Mouse (Mus musculus) kidney, embryonic 16.5 days (tissue): ENCODE measurements around the gene Csrnp1. TPM values are rescaled to one million over a fixed set of nuclear protein-coding genes. Genes with fewer than 3 reads are reported as not detected.
A peak's percentile ranks its signal among the peaks of the same experiment; 100 is the strongest.

Experiments
- ATAC-seq: fragments of 200-750 bp; cut with Nextera tagmentation; 2 replicates; pipeline ENCODE4 v1.8.0; 2017; ENCODE audit warnings: moderate TSS enrichment; ENCODE audit not compliant: low FRiP score, low TSS enrichment
- H3K27ac ChIP-seq: fragments of 300-500 bp; sonication (generic); 2 replicates; pipeline ENCODE4 v1.5.1; 2014; ENCODE audit warnings: low read length
- H3K27me3 ChIP-seq: fragments of 300-500 bp; sonication (generic); 2 replicates; pipeline ENCODE4 v1.6.1; 2014; ENCODE audit warnings: low read length, control low read depth, mixed read lengths; ENCODE audit not compliant: insufficient read depth
- H3K36me3 ChIP-seq: fragments of 300-500 bp; sonication (generic); 2 replicates; pipeline ENCODE4 v1.6.1; 2014; ENCODE audit warnings: low read length, control low read depth, mixed read lengths; ENCODE audit not compliant: insufficient read depth
- H3K4me1 ChIP-seq: fragments of 300-500 bp; sonication (generic); 2 replicates; pipeline ENCODE4 v1.6.1; 2014; ENCODE audit warnings: low read length, control low read depth, mixed read lengths; ENCODE audit not compliant: insufficient read depth
- H3K4me2 ChIP-seq: fragments of 300-500 bp; sonication (generic); replicated peaks from 2 replicates; pipeline ENCODE4 v1.6.1; 2014; ENCODE audit warnings: low read depth, low read length
- H3K4me3 ChIP-seq: fragments of 300-500 bp; sonication (generic); 2 replicates; pipeline ENCODE4 v1.5.1; 2014; ENCODE audit warnings: mild to moderate bottlenecking, low read length
- H3K9ac ChIP-seq: fragments of 300-500 bp; sonication (generic); replicated peaks from 2 replicates; pipeline ENCODE4 v1.6.1; 2014; ENCODE audit warnings: low read length
- H3K9me3 ChIP-seq: fragments of 300-500 bp; sonication (generic); 2 replicates; pipeline ENCODE4 v1.6.1; 2016; ENCODE audit warnings: low read length, control low read depth
- WGBS: fragments of 180-500 bp; shearing (Covaris S2); extraction: QIAGEN DNeasy Blood & Tissue Kit; methylation state at CpG from one replicate; pipeline ENCODE4 v1.1.7; 2014; 5-methylcytosine and 5-hydroxymethylcytosine counted together
- polyA plus RNA-seq: library from polyadenylated mRNA; unstranded; fragments of >200 nt; fragmentation: Nextera tagmentation; extraction: Ambion mirVana; gene quantifications from 2 replicates; pipeline ENCODE4 v1.2.1, GENCODE M21; 2015

The Csrnp1 gene
- polyA plus RNA-seq, 1 experiment from 2014 or later: 8.7 TPM

GRCm38 (mm10) chr9:120009226-120009841, 24.9 kb upstream of the Csrnp1 start:
- ATAC-seq: no peak
- Histone ChIP-seq H3K4me1 (peaks cover 11% of the 10 kb centered on the region; the same call in 1 of the 2 replicates), H3K9ac (no peak overlapping the region), H3K27ac (no peak overlapping the region), H3K36me3 (no peaks in the 10 kb centered on the region), H3K4me2 (no peak overlapping the region), H3K4me3 (no peak overlapping the region), H3K27me3 (0 out of 2 replicates have a peak, but pooled peaks cover 3% of the 10 kb centered on the region), H3K9me3 (peaks cover 6% of the 10 kb centered on the region)
- 74% methylated on average over 7 of the region's 7 CpGs for WGBS

DNA sequence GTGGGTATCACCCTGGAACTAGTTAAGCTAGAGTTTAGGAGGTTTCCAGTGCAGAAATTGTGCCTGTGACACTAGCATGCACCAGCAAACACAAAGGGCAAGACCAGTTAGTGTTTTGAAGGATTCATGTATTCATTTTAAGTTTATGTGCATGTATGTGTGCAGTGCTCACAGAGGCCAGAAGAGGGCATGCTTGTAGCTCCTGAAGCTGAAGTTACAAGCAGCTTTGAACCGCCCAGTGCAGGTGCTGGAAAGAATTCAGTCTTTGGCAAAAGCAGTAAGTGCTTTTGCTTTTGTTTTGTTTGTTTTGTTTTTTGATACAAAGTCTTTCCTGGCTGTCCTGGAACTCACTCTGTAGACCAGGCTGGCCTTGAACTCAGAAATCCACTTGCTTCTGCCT, 23.4 kb upstream of the Csrnp1 start:
- H3K9ac ChIP-seq: no peak overlapping the region

GRCm38 (mm10) chr9:120005936-120006335, 21.5 kb upstream of the Csrnp1 start:
- Histone ChIP-seq H3K4me1 (peaks cover 12% of the 10 kb centered on the region; the same call in 1 of the 2 replicates), H3K36me3 (no peaks in the 10 kb centered on the region), H3K4me3 (no peak overlapping the region), H3K27me3 (no peaks in the 10 kb centered on the region), H3K27ac (no peak overlapping the region), H3K4me2 (no peak overlapping the region), H3K9ac (no peak overlapping the region), H3K9me3 (peaks cover 6% of the 10 kb centered on the region)
- no peak for ATAC-seq
- 62% methylated on average over 3 of the region's 3 CpGs for WGBS

More for the DNA sequence above, 23.4 kb upstream of the Csrnp1 start:
- no peaks in the 10 kb centered on the region for H3K36me3 ChIP-seq
- H3K27me3 ChIP-seq: 0 out of 2 replicates have a peak, but pooled peaks cover 3% of the 10 kb centered on the region
- peaks cover 6% of the 10 kb centered on the region for H3K9me3 ChIP-seq
- ATAC-seq: no peak
- H3K4me1 ChIP-seq: peaks cover 11% of the 10 kb centered on the region; the same call in 1 of the 2 replicates
- H3K4me3 ChIP-seq: no peak overlapping the region
- no peak overlapping the region for H3K4me2 ChIP-seq
- H3K27ac ChIP-seq: no peak overlapping the region
- WGBS: 93% methylated on average over 1 of the region's 1 CpGs

DNA sequence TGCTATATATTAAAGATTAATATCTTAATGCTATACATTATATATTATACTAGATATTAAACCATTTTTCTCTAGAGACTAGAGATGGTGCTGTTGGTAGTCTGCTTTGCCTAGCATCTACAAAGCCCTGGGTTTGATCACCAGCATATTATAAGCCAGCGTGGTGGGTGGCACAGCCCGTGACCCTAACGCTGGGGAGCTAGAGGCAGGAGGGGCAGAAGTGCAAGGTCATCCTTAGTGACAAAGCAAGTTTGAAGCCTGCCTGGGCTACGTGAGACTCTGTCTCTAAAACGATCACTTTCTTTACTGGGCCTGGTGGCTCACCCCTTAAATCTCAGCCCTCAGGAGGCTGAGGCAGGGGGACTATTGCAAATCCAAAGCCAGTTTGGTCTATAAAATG, 18.4 kb upstream of the Csrnp1 start:
- peaks cover 4% of the 10 kb centered on the region for H3K9me3 ChIP-seq
- H3K4me1 ChIP-seq: peaks cover 10% of the 10 kb centered on the region; the same call in 1 of the 2 replicates
- H3K4me3 ChIP-seq: no peak overlapping the region
- 85% methylated on average over 5 of the region's 5 CpGs for WGBS
- no peaks in the 10 kb centered on the region for H3K36me3 ChIP-seq
- H3K27me3 ChIP-seq: no peaks in the 10 kb centered on the region
- no peak overlapping the region for H3K4me2 ChIP-seq
- H3K27ac ChIP-seq: no peak overlapping the region
- ATAC-seq: no peak
- H3K9ac ChIP-seq: no peak overlapping the region

- peak overlapping the region; percentile 78 for H3K4me2 ChIP-seq
- peaks cover 10% of the 10 kb centered on the region; the same call in 1 of the 2 replicates for H3K4me1 ChIP-seq
- no peaks in the 10 kb centered on the region for H3K36me3 ChIP-seq
- peak overlapping the region; percentile 48 for H3K4me3 ChIP-seq
- H3K9me3 ChIP-seq: no peaks in the 10 kb centered on the region
- H3K9ac ChIP-seq: peak overlapping the region; percentile 74
- no peaks in the 10 kb centered on the region for H3K27me3 ChIP-seq
- H3K27ac ChIP-seq: peak overlapping the region; percentile 87
- 10% methylated on average over 31 of the region's 31 CpGs for WGBS
- ATAC-seq: peak; percentile 95
Observed at GRCm38 (mm10) chr9:120001945-120002725, 17.7 kb upstream of the Csrnp1 start.

DNA sequence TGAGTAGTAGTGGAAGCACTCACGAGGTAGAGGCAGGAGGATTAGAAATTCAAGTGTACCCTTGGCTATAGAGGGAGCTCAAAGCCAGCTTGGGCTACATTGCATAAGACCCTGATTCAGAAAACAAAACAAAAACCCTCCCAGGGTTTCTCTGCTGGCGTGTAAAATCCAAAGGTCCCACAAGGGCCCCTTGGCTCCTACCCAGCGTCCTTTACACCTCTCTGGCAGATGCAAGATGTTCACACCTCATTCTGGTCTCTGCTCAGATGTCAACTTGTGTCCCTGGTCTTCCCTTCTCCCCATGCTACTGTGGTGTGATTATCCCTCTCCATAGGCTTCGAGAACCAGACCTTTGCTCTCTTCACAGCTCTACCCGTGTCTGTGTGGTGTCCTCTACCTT, 16.3 kb upstream of the Csrnp1 start:
- 79% methylated on average over 5 of the region's 5 CpGs for WGBS
- Histone ChIP-seq H3K4me2 (no peak overlapping the region), H3K27me3 (no peaks in the 10 kb centered on the region), H3K27ac (no peak overlapping the region), H3K4me3 (no peak overlapping the region), H3K36me3 (no peaks in the 10 kb centered on the region), H3K9me3 (no peaks in the 10 kb centered on the region), H3K4me1 (peaks cover 10% of the 10 kb centered on the region; the same call in 1 of the 2 replicates), H3K9ac (no peak overlapping the region)
- no peak for ATAC-seq

DNA sequence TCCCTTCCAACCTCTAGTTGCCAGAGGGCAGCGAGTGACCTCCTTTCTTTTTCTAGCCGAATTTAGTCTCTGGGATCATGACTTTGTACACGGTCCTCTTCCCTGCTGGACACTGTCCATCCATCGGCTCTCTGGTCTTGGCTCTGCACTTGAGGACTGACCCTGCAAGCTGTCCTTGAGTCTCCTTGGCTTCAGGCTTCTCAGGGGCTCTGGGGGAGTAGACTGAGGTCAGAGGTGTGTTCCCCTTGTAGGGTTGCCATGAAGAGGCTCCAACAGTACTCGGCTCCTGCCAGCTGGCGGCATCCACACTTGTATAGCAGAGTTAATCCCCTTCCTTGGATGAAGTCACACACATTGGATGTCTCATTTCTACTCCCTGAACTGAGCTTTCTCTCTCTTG, 15.2 kb upstream of the Csrnp1 start:
- Histone ChIP-seq H3K9ac (no peak overlapping the region), H3K9me3 (no peaks in the 10 kb centered on the region), H3K27me3 (no peaks in the 10 kb centered on the region), H3K4me3 (no peak overlapping the region), H3K27ac (no peak overlapping the region), H3K36me3 (no peaks in the 10 kb centered on the region), H3K4me2 (no peak overlapping the region), H3K4me1 (peaks cover 10% of the 10 kb centered on the region; the same call in 1 of the 2 replicates)
- WGBS: 66% methylated on average over 6 of the region's 6 CpGs
- ATAC-seq: no peak

DNA sequence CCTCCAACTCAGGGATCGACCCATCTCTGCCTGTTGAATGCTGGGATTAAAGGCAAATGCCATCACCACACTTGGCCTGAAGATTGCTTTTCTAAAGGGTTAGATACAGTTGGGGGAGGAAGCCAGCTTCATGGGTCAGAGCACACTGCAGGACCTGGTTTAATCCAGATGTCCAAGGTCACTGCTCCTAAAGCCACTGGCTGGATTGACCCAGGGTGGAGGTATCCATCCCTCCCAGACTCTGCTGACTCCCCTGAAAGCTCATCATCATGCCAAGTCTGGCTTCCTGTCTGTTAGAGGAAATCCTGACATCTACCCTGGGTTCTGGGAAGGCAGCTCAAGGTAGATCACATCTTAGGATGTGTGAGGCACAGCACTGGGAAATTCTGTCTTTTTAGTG, 14.3 kb upstream of the Csrnp1 start:
- no peak for ATAC-seq
- WGBS: 58% methylated on average over 1 of the region's 1 CpGs
- H3K27me3 ChIP-seq: no peaks in the 10 kb centered on the region

GRCm38 (mm10) chr9:119996080-119996479, 11.6 kb upstream of the Csrnp1 start:
- H3K9ac ChIP-seq: no peak overlapping the region
- H3K4me2 ChIP-seq: no peak overlapping the region
- WGBS: 81% methylated on average over 4 of the region's 4 CpGs
- H3K4me3 ChIP-seq: no peak overlapping the region
- H3K27me3 ChIP-seq: no peaks in the 10 kb centered on the region
- no peaks in the 10 kb centered on the region for H3K36me3 ChIP-seq
- no peak overlapping the region for H3K27ac ChIP-seq
- ATAC-seq: no peak
- 0 out of 2 replicates have a peak, but pooled peaks cover 4% of the 10 kb centered on the region for H3K4me1 ChIP-seq
- H3K9me3 ChIP-seq: no peaks in the 10 kb centered on the region

More for the DNA sequence above, 14.3 kb upstream of the Csrnp1 start:
- Histone ChIP-seq H3K27ac (no peak overlapping the region), H3K4me1 (peaks cover 10% of the 10 kb centered on the region; the same call in 1 of the 2 replicates), H3K4me3 (no peak overlapping the region), H3K4me2 (no peak overlapping the region), H3K9me3 (no peaks in the 10 kb centered on the region), H3K9ac (no peak overlapping the region), H3K36me3 (no peaks in the 10 kb centered on the region)

GRCm38 (mm10) chr9:119994207-119994606, 9.7 kb upstream of the Csrnp1 start:
- 63% methylated on average over 7 of the region's 7 CpGs for WGBS
- Histone ChIP-seq H3K9ac (no peak overlapping the region), H3K9me3 (no peaks in the 10 kb centered on the region), H3K27ac (no peak overlapping the region), H3K4me2 (no peak overlapping the region), H3K36me3 (no peaks in the 10 kb centered on the region), H3K4me3 (no peak overlapping the region), H3K4me1 (no peaks in the 10 kb centered on the region), H3K27me3 (no peaks in the 10 kb centered on the region)
- no peak for ATAC-seq
